Mouse (Mus musculus): ENCODE measurements around the gene Zbtb43. TPM values are rescaled to one million over a fixed set of nuclear protein-coding genes. Genes with fewer than 3 reads are reported as not detected.

Gene Zbtb43
- total and polyA plus RNA-seq, 3 experiments, result 8.5 to 10.9 (median 8.9) TPM

DNA sequence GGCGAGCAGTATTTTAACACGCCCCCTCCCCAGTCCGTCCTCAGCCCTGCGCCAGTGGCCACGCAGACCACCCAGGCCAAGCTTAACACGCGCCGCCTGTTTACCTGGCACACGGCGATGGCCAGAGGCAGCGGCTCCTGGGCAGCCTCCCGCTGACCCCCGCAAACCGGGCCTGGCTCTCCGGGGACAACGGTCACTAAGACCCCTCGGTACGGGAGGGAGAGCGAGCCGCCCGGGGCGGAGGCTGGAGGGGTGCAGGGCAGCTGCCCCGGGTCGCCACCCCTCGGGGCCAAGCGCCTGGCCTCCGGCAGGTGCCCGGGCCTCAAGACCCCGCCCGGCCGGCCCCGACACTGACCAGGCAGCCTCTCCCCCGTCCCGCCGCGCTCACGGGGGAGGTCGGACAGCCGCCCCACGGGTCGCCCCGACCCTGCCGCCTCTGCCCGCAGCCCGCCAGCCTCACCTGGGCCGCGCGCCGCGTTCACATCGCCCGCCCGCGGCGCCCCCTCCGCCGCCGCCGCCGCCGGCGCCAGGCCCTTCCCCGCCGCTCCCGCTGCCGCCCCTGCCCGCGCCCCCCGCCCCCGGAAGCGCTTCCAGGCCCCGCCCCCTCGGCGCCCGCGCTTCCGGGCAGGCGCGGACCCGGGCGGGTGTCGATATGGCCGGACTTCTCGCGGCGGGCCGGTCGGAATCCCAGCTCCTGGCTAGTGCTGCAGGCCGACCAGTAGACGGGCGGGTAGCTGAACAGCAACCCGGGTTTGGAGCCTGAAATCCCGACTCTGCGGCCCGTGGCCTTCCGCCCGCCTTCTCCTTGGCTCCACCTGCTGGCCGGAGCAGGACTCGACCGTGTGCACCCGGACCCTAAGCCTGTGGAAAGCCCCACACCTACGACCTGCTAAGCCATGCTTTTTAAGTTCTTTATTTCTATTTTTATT, 37.3 kb downstream of the Zbtb43 start, which contains the start of gene Zbtb34:
Gene Zbtb34, minus strand, starts transcription at position 554 of the 929 bp plus-strand sequence.
- H3K79me2 ChIP-seq (replicated peaks; ENCODE audit: control insufficient read depth, extremely low read depth, insufficient read depth, poor library complexity, severe bottlenecking), result peaks cover 6% of the 10 kb centered on the region; the same call in 1 of the 2 replicates
- peak within 1 kb of the TSS; percentile 84 to 100 (median 99) for H3K4me3 ChIP-seq (replicated peaks in 1 of 3; ENCODE audit: low read depth in 2 of 3, low read length in 2 of 3, poor library complexity in 1 of 3)
- peak; percentile 56 for DNase-seq (ENCODE audit: extremely low read depth)
- peaks cover 3 to 37% of the 10 kb centered on the region in 2 experiments for H3K4me1 ChIP-seq (ENCODE audit: control insufficient read depth in 1 of 2, insufficient read depth in 2 of 2)
- in situ Hi-C loops (cut with MboI; ENCODE audit: low pct_ligation_motif_present, low pct_unique_long_range_greater_than_20kb, low sequenced_read_pairs), result no loop called here
- H3K9me3 ChIP-seq (replicated peaks; ENCODE audit: low read length), result no peaks in the 10 kb centered on the region
- peak; percentile 59 to 67 for TF ChIP-seq CTCF (conservative IDR thresholded peaks at IDR 0.05 in 1 of 2, IDR thresholded peaks at IDR 0.05 in 1 of 2; ENCODE audit: low read depth in 2 of 2, low read length in 2 of 2)
- peak; percentile 90 for TF ChIP-seq POLR2A (IDR thresholded peaks at IDR 0.05; ENCODE audit: low read depth, low read length)
- TF ChIP-seq ELF1 (IDR thresholded peaks at IDR 0.05; ENCODE audit: low read depth, low read length), result peak; percentile 78
- no peak for TF ChIP-seq IRF4 (IDR thresholded peaks at IDR 0.05; ENCODE audit: low read depth, low read length)
- TF ChIP-seq NELFE (IDR thresholded peaks at IDR 0.05; ENCODE audit: low read depth, low read length), result peak; percentile 76
- TF ChIP-seq NRF1 (IDR thresholded peaks at IDR 0.05; ENCODE audit: low read depth, low read length), result no peak
- TF ChIP-seq HCFC1 (IDR thresholded peaks at IDR 0.05; ENCODE audit: low read depth, low read length), result peak; percentile 66
- peak; percentile 31; the same call in 1 of the 2 replicates for TF ChIP-seq MAZ (IDR thresholded peaks at IDR 0.05; ENCODE audit: low read depth, low read length)
- TF ChIP-seq POLR2AphosphoS2 (IDR thresholded peaks at IDR 0.05; ENCODE audit: low read depth, low read length), result 0 out of 2 replicates have a peak, but pooled peaks have one; percentile 26
- TF ChIP-seq ZMIZ1 (IDR thresholded peaks at IDR 0.05; ENCODE audit: low read depth, low read length), result 0 out of 2 replicates have a peak, but pooled peaks have one; percentile 63
- TF ChIP-seq RAD21 (IDR thresholded peaks at IDR 0.05; ENCODE audit: low read depth, low read length), result no peak
- TF ChIP-seq SIN3A (IDR thresholded peaks at IDR 0.05; ENCODE audit: low read length), result 0 out of 2 replicates have a peak, but pooled peaks have one; percentile 27
- no peak for TF ChIP-seq ZC3H11A (IDR thresholded peaks at IDR 0.05; ENCODE audit: low read depth, low read length)
- H3K9ac ChIP-seq (ENCODE audit: insufficient read depth, low read depth), result peak within 1 kb of the TSS; percentile 95
- peak within 1 kb of the TSS; percentile 97 for H3K4me2 ChIP-seq (ENCODE audit: insufficient read depth, low read depth, poor library complexity, severe bottlenecking)
- peak within 1 kb of the TSS; percentile 14; the same call in 1 of the 2 replicates for H3K27ac ChIP-seq (ENCODE audit: insufficient read depth, low read depth)
- dilution Hi-C loops (cut with MboI; ENCODE audit: extremely low pct_ligation_motif_present, extremely low pct_unique_long_range_greater_than_20kb, low sequenced_read_pairs), result no loop called here
- peaks cover 5 to 25% of the 10 kb centered on the region in 2 experiments for H3K36me3 ChIP-seq (replicated peaks in 1 of 2; ENCODE audit: control insufficient read depth in 1 of 2, insufficient read depth in 1 of 2, low read length in 1 of 2)
- no peaks in the 10 kb centered on the region for H3K27me3 ChIP-seq (replicated peaks)

DNA sequence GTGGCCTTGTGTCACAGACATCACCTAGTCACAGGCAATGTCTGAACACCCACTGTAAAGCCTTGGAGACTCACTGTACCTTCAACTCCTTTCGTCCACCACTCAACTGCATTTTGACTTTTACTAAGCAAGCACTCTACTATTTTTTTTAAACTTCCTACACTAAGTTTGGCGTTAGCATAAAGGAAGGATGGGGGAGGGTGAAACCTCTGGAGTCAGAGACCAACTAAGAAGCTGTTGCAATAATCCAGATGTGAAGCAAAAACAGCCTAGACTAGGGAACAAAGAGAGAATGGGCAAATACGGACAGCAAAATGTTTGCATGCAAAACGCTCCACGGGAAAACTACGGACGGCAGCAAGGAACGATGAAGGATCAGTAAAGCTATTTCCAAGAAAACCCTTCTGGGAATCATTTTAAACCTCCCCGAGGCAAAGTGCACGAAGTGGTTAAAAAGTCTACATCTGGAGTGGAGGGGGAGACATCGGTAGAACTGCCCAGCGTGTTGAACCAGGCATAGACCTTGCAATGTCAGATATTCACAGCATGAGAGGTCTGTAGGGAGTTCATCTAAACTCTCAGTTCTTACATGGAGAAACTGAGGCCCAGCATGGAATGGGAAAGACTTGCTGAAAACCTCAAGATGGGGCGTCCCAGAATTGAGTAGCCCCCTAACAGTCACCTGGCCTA, 38.1 kb downstream of the Zbtb43 start:
- no peak for DNase-seq (ENCODE audit: extremely low read depth)
- TF ChIP-seq ZC3H11A (IDR thresholded peaks at IDR 0.05; ENCODE audit: low read depth, low read length) (no peak), ZNF384 (IDR thresholded peaks at IDR 0.05; ENCODE audit: low read depth, low read length) (peak; percentile 26; the same call in 1 of the 2 replicates), SIN3A (IDR thresholded peaks at IDR 0.05; ENCODE audit: low read length) (0 out of 2 replicates have a peak, but pooled peaks have one; percentile 17)
- no peaks in the 10 kb centered on the region for H3K9me3 ChIP-seq (replicated peaks; ENCODE audit: low read length)
- peaks cover 3 to 40% of the 10 kb centered on the region in 2 experiments for H3K4me1 ChIP-seq (ENCODE audit: control insufficient read depth in 1 of 2, insufficient read depth in 2 of 2)
- peak overlapping the region; percentile 84 to 100 (median 99) for H3K4me3 ChIP-seq (replicated peaks in 1 of 3; ENCODE audit: low read depth in 2 of 3, low read length in 2 of 3, poor library complexity in 1 of 3)
- no peak overlapping the region for H3K27ac ChIP-seq (ENCODE audit: insufficient read depth, low read depth)
- peaks cover 6% of the 10 kb centered on the region; the same call in 1 of the 2 replicates for H3K79me2 ChIP-seq (replicated peaks; ENCODE audit: control insufficient read depth, extremely low read depth, insufficient read depth, poor library complexity, severe bottlenecking)
- dilution Hi-C loops (cut with MboI; ENCODE audit: extremely low pct_ligation_motif_present, extremely low pct_unique_long_range_greater_than_20kb, low sequenced_read_pairs), result no loop called here
- H3K9ac ChIP-seq (ENCODE audit: insufficient read depth, low read depth), result peak overlapping the region; percentile 95
- H3K36me3 ChIP-seq (replicated peaks in 1 of 2; ENCODE audit: control insufficient read depth in 1 of 2, insufficient read depth in 1 of 2, low read length in 1 of 2), result peaks cover 8 to 28% of the 10 kb centered on the region in 2 experiments
- peak overlapping the region; percentile 97 for H3K4me2 ChIP-seq (ENCODE audit: insufficient read depth, low read depth, poor library complexity, severe bottlenecking)
- H3K27me3 ChIP-seq (replicated peaks), result no peaks in the 10 kb centered on the region
- in situ Hi-C loops (cut with MboI; ENCODE audit: low pct_ligation_motif_present, low pct_unique_long_range_greater_than_20kb, low sequenced_read_pairs), result no loop called here
